Mouse (Mus musculus) liver, embryonic 14.5 days (tissue): ENCODE results near the gene Rbm39. TPM values are rescaled to one million over a fixed set of nuclear protein-coding genes. Genes with fewer than 3 reads are reported as not detected.

Source experiments
- ATAC-seq: fragments of 200-750 bp; cut with Nextera tagmentation; 2 replicates; pipeline ENCODE4 v1.8.0; 2017; ENCODE audit warnings: moderate number of reproducible peaks, mild to moderate bottlenecking, moderate library complexity; ENCODE audit not compliant: insufficient read depth
- DNase-seq, 3 experiments: peaks; one replicate each; pipeline ENCODE4 v3.0.0-alpha.2; 2012 to 2013; ENCODE audit warnings: low read depth in 3 of 3, low spot score in 3 of 3
- H3K27ac ChIP-seq: fragments of 300-500 bp; sonication (generic); 2 replicates; pipeline ENCODE4 v1.5.1; 2014; ENCODE audit warnings: moderate library complexity, mild to moderate bottlenecking, control low read depth, inconsistent platforms
- H3K27me3 ChIP-seq: fragments of 300-500 bp; sonication (generic); 2 replicates; pipeline ENCODE4 v1.6.1; 2014; ENCODE audit warnings: mild to moderate bottlenecking, low read length, moderate library complexity; ENCODE audit not compliant: control insufficient read depth, insufficient read depth
- H3K36me3 ChIP-seq: fragments of 300-500 bp; sonication (generic); replicated peaks from 2 replicates; pipeline ENCODE4 v1.6.1; 2014; ENCODE audit warnings: low read depth; ENCODE audit not compliant: control insufficient read depth, insufficient read depth
- H3K4me1 ChIP-seq, 2 experiments: fragments of 200-500 bp in 1 of 2; fragments of 300-500 bp in 1 of 2; sonication (generic) in 1 of 2; replicated peaks; 2 replicates each; pipeline ENCODE4 v1.6.1; 2012 to 2014; ENCODE audit warnings: antibody characterized with exemption in 1 of 2, inconsistent platforms in 1 of 2, low read length in 1 of 2; ENCODE audit not compliant: control insufficient read depth in 2 of 2, insufficient read depth in 2 of 2
- H3K4me2 ChIP-seq: fragments of 300-500 bp; sonication (generic); 2 replicates; pipeline ENCODE4 v1.6.1; 2014; ENCODE audit warnings: low read depth, mild to moderate bottlenecking, control low read depth, moderate library complexity
- H3K4me3 ChIP-seq, 2 experiments: fragments of 200-500 bp in 1 of 2; fragments of 300-500 bp in 1 of 2; sonication (generic) in 1 of 2; 2 replicates each; pipeline ENCODE4 v1.5.1; 2012 to 2014; ENCODE audit warnings: low read depth in 2 of 2, low read length in 2 of 2, mild to moderate bottlenecking in 2 of 2, control low read depth in 1 of 2, inconsistent platforms in 1 of 2, moderate library complexity in 1 of 2; ENCODE audit not compliant: insufficient read depth in 1 of 2
- H3K9ac ChIP-seq: fragments of 300-500 bp; sonication (generic); replicated peaks from 2 replicates; pipeline ENCODE4 v1.6.1; 2014; ENCODE audit warnings: mild to moderate bottlenecking, control low read depth, moderate library complexity
- H3K9me3 ChIP-seq: fragments of 300-500 bp; sonication (generic); 2 replicates; pipeline ENCODE4 v1.6.1; 2016; ENCODE audit warnings: low read length, mixed read lengths; ENCODE audit not compliant: control insufficient read depth
- CTCF ChIP-seq: IDR thresholded peaks from 2 replicates; pipeline ENCODE4 v1.5.1; 2016; ENCODE audit warnings: antibody characterized with exemption, low read depth, control low read depth
- EP300 ChIP-seq: IDR thresholded peaks from 2 replicates; pipeline ENCODE4 v1.6.1; 2016; ENCODE audit warnings: antibody characterized with exemption, low read depth
- WGBS: fragments of 180-500 bp; shearing (Covaris S2); extraction: QIAGEN DNeasy Blood & Tissue Kit; methylation state at CpG from one replicate; pipeline ENCODE4 v1.1.7; 2014; ENCODE audit not compliant: insufficient replicate concordance; 5-methylcytosine and 5-hydroxymethylcytosine counted together
- polyA plus RNA-seq, 2 experiments: library from polyadenylated mRNA; depleted of rRNA in 1 of 2; stranded (reverse) in 1 of 2; unstranded in 1 of 2; fragments of >200 nt; fragmentation: Nextera tagmentation in 1 of 2; extraction: Ambion mirVana in 1 of 2; gene quantifications; 2 replicates each; pipeline versions ENCODE4 v1.2.1 to v1.2.3; 2012 to 2014

Gene Rbm39
- polyA plus RNA-seq, 2 experiments = 69.5 to 207 TPM

GRCm38 (mm10) chr2:156180824-156181590, 969 bp upstream of the Rbm39 start:
- WGBS = 10% methylated on average over 8 of the region's 8 CpGs
- H3K9me3 ChIP-seq = no peaks in the 10 kb centered on the region
- H3K27ac ChIP-seq = peak overlapping the region; percentile 96
- peak overlapping the region; percentile 86 for H3K4me2 ChIP-seq
- H3K4me1 ChIP-seq = peaks cover 9 to 19% of the 10 kb centered on the region in 2 experiments
- TF ChIP-seq EP300 = no peak
- TF ChIP-seq CTCF = no peak
- ATAC-seq (no peak), DNase-seq (no peak)
- H3K27me3 ChIP-seq = no peaks in the 10 kb centered on the region
- H3K36me3 ChIP-seq = peaks cover 24% of the 10 kb centered on the region
- H3K9ac ChIP-seq = peak overlapping the region; percentile 88
- peak overlapping the region; percentile 82 to 85 for H3K4me3 ChIP-seq

- under 1% methylated on average over 38 of the region's 41 CpGs for WGBS
- H3K9ac ChIP-seq = peak overlapping the region; percentile 99
- no peaks in the 10 kb centered on the region for H3K27me3 ChIP-seq
- H3K4me1 ChIP-seq = peaks cover 9 to 19% of the 10 kb centered on the region in 2 experiments
- DNase-seq (no peak), ATAC-seq (peak; percentile 45)
- peaks cover 33% of the 10 kb centered on the region for H3K36me3 ChIP-seq
- peak overlapping the region; percentile 96 for H3K27ac ChIP-seq
- peak overlapping the region; percentile 82 to 85 for H3K4me3 ChIP-seq
- peak overlapping the region; percentile 5; the same call in 1 of the 2 replicates for H3K4me2 ChIP-seq
- no peak for TF ChIP-seq CTCF
- no peak for TF ChIP-seq EP300
- H3K9me3 ChIP-seq = no peaks in the 10 kb centered on the region
Observed at GRCm38 (mm10) chr2:156179796-156180093, 293 bp downstream of the Rbm39 start.

- H3K4me1 ChIP-seq = peaks cover 9 to 19% of the 10 kb centered on the region in 2 experiments
- peaks cover 38% of the 10 kb centered on the region for H3K36me3 ChIP-seq
- peak overlapping the region; percentile 96 for H3K27ac ChIP-seq
- peak overlapping the region; percentile 80 for H3K4me2 ChIP-seq
- WGBS = under 1% methylated on average over 47 of the region's 47 CpGs
- ATAC-seq = peak; percentile 39
- peak; percentile 64 to 72 (median 65) for DNase-seq
- TF ChIP-seq CTCF (peak; percentile 32; the same call in 1 of the 2 replicates), EP300 (no peak)
- H3K9me3 ChIP-seq = no peaks in the 10 kb centered on the region
- peak overlapping the region; percentile 82 to 85 for H3K4me3 ChIP-seq
- H3K27me3 ChIP-seq = no peaks in the 10 kb centered on the region
- H3K9ac ChIP-seq = peak overlapping the region; percentile 99
Observed at GRCm38 (mm10) chr2:156179046-156179795, 817 bp downstream of the Rbm39 start.

- 66% methylated on average over 7 of the region's 7 CpGs for WGBS
- ATAC-seq = no peak
- TF ChIP-seq EP300 (no peak), CTCF (no peak)
- Histone ChIP-seq H3K27ac (no peak overlapping the region), H3K9ac (no peak overlapping the region), H3K36me3 (peaks cover 51% of the 10 kb centered on the region), H3K9me3 (no peaks in the 10 kb centered on the region), H3K27me3 (no peaks in the 10 kb centered on the region), H3K4me3 (peak overlapping the region; percentile 49 to 82; a peak in 3 of 4 replicates), H3K4me1 (peaks cover 9 to 19% of the 10 kb centered on the region in 2 experiments), H3K4me2 (peak overlapping the region; percentile 80)
- no peak for DNase-seq
Observed at GRCm38 (mm10) chr2:156177651-156178050, 2.4 kb downstream of the Rbm39 start.

GRCm38 (mm10) chr2:156177079-156177478, 3.0 kb downstream of the Rbm39 start:
- Histone ChIP-seq H3K9ac (no peak overlapping the region), H3K4me2 (peak overlapping the region; percentile 23; the same call in 1 of the 2 replicates), H3K9me3 (no peaks in the 10 kb centered on the region), H3K4me3 (no peak overlapping the region; a peak in 1 of 4 replicates), H3K4me1 (peaks cover 9 to 19% of the 10 kb centered on the region in 2 experiments), H3K27ac (no peak overlapping the region), H3K36me3 (peaks cover 56% of the 10 kb centered on the region), H3K27me3 (no peaks in the 10 kb centered on the region)
- WGBS = 77% methylated on average over 6 of the region's 6 CpGs
- no peak for DNase-seq
- ATAC-seq = no peak
- TF ChIP-seq EP300 = no peak
- no peak for TF ChIP-seq CTCF
